Mouse (Mus musculus) heart, postnatal 36 days (tissue): ENCODE results near the gene Sco1. TPM values are rescaled to one million over a fixed set of nuclear protein-coding genes. Genes with fewer than 3 reads are reported as not detected.

ENCODE experiments used
- DNase-seq, 2 experiments: peaks; one replicate each; pipeline ENCODE4 v3.0.0; 2021 to 2022
- intact Hi-C: fragments of 180-260 bp; cut with DNase I; formaldehyde crosslinking; loops from one replicate; pipeline ENCODE4 v1.15.1; 2025
- total RNA-seq, 2 experiments: library from RNA; stranded (reverse); gene quantifications; 2 replicates each; pipeline ENCODE4 v1.2.3; 2021

Gene Sco1
- total RNA-seq, 2 experiments from 2014 or later, result 17.9 to 21.2 TPM

- intact Hi-C loops, result no loop called here
These were observed 12.7 kb upstream of the Sco1 start for GRCm38 (mm10) chr11:67039799-67040198.

GRCm38 (mm10) chr11:67040483-67040882, 12.0 kb upstream of the Sco1 start:
- no peak for DNase-seq
- intact Hi-C loops, result no loop called here

More at GRCm38 (mm10) chr11:67039799-67040198, 12.7 kb upstream of the Sco1 start:
- no peak for DNase-seq

GRCm38 (mm10) chr11:67043007-67043406, 9.5 kb upstream of the Sco1 start:
- intact Hi-C loops, result no loop called here
- no peak for DNase-seq

GRCm38 (mm10) chr11:67044959-67045358, 7.5 kb upstream of the Sco1 start:
- intact Hi-C loops, result no loop called here
- DNase-seq, result no peak

- intact Hi-C loops, result no loop called here
- no peak for DNase-seq
These were observed 5.3 kb upstream of the Sco1 start for GRCm38 (mm10) chr11:67047199-67047598.

- intact Hi-C loops, result no loop called here
- no peak for DNase-seq
These were observed 4.0 kb upstream of the Sco1 start for GRCm38 (mm10) chr11:67048496-67048895.

- no peak for DNase-seq
- intact Hi-C loops, result no loop called here
These were observed 3.2 kb upstream of the Sco1 start for GRCm38 (mm10) chr11:67049256-67049655.

GRCm38 (mm10) chr11:67051676-67052320, 672 bp upstream of the Sco1 start:
- DNase-seq, result no peak
- intact Hi-C loops, result loop anchor here (2.0 kb wide), 1 partner anchor 27 kb away; the partner anchor contains the start of gene Tmem220

GRCm38 (mm10) chr11:67054754-67055365, 2.4 kb downstream of the Sco1 start:
- intact Hi-C loops, result no loop called here
- DNase-seq, result no peak

- no peak for DNase-seq
- intact Hi-C loops, result no loop called here
These were observed 8.8 kb downstream of the Sco1 start for GRCm38 (mm10) chr11:67061311-67061710.

GRCm38 (mm10) chr11:67062726-67063125, 10.3 kb downstream of the Sco1 start:
- DNase-seq, result no peak
- intact Hi-C loops, result no loop called here

- DNase-seq, result no peak
These were observed 15.3 kb downstream of the Sco1 start for GRCm38 (mm10) chr11:67067741-67068140.

GRCm38 (mm10) chr11:67072615-67073130, 20.2 kb downstream of the Sco1 start:
- intact Hi-C loops, result no loop called here
- no peak for DNase-seq

More at GRCm38 (mm10) chr11:67067741-67068140, 15.3 kb downstream of the Sco1 start:
- intact Hi-C loops, result no loop called here

GRCm38 (mm10) chr11:67075036-67075435, 22.6 kb downstream of the Sco1 start:
- no peak for DNase-seq
- intact Hi-C loops, result no loop called here

GRCm38 (mm10) chr11:67076781-67077180, 24.3 kb downstream of the Sco1 start:
- no peak for DNase-seq
- intact Hi-C loops, result no loop called here

GRCm38 (mm10) chr11:67077435-67077834, 25.0 kb downstream of the Sco1 start:
- no peak for DNase-seq
- intact Hi-C loops, result no loop called here

- no peak for DNase-seq
- intact Hi-C loops, result no loop called here
These were observed 25.5 kb downstream of the Sco1 start, which contains the start of gene Myh3 for GRCm38 (mm10) chr11:67078000-67078399. Myh3 (plus strand) TSS chr11:67078300.

GRCm38 (mm10) chr11:67078888-67079287, 26.4 kb downstream of the Sco1 start:
- no peak for DNase-seq
- intact Hi-C loops, result no loop called here

- DNase-seq, result no peak
- intact Hi-C loops, result loop anchor here (1.0 kb wide), 1 partner anchor 55 kb away; no protein-coding TSS in a partner anchor
These were observed 27.3 kb downstream of the Sco1 start for GRCm38 (mm10) chr11:67079740-67080139.

- peak; percentile 61 to 63 for DNase-seq
These were observed 27.7 kb downstream of the Sco1 start for GRCm38 (mm10) chr11:67080168-67080567.

GRCm38 (mm10) chr11:67081125-67081649, 28.7 kb downstream of the Sco1 start:
- intact Hi-C loops, result no loop called here
- no peak for DNase-seq

More at GRCm38 (mm10) chr11:67080168-67080567, 27.7 kb downstream of the Sco1 start:
- intact Hi-C loops, result loop anchor here (1.0 kb wide), 1 partner anchor 56 kb away; no protein-coding TSS in a partner anchor
